Mouse (Mus musculus) liver, adult 2 months (tissue): Measurements from ENCODE around the gene Fgf11. TPM values are rescaled to one million over a fixed set of nuclear protein-coding genes. Genes with fewer than 3 reads are reported as not detected.

Experiments used
- DNase-seq: peaks from one replicate; pipeline ENCODE4 v3.0.0-alpha.2; 2011; ENCODE audit warnings: low read depth, low spot score; ENCODE audit errors: extremely low read depth
- H3K27ac ChIP-seq: fragments of 200-500 bp; replicated peaks from 2 replicates; pipeline ENCODE4 v1.5.1; 2012; ENCODE audit warnings: low read depth, mild to moderate bottlenecking, control low read depth, inconsistent platforms, low read length; ENCODE audit not compliant: insufficient read depth
- H3K27me3 ChIP-seq: fragments of 200-500 bp; 2 replicates; pipeline ENCODE4 v1.6.1; 2012; ENCODE audit warnings: mild to moderate bottlenecking, moderate library complexity, low read length, inconsistent platforms; ENCODE audit not compliant: control insufficient read depth, insufficient read depth
- H3K36me3 ChIP-seq: fragments of 200-500 bp; 2 replicates; pipeline ENCODE4 v1.6.1; 2012; ENCODE audit warnings: low read length, inconsistent platforms; ENCODE audit not compliant: control insufficient read depth, insufficient read depth
- H3K4me1 ChIP-seq: fragments of 200-500 bp; 2 replicates; pipeline ENCODE4 v1.6.1; 2011; ENCODE audit warnings: low read length; ENCODE audit not compliant: control insufficient read depth, insufficient read depth
- H3K4me3 ChIP-seq: fragments of 200-500 bp; 2 replicates; pipeline ENCODE4 v1.5.1; 2011; ENCODE audit warnings: low read depth, mild to moderate bottlenecking, control low read depth, low read length, moderate library complexity; ENCODE audit not compliant: insufficient read depth
- H3K79me2 ChIP-seq: fragments of 200-500 bp; 2 replicates; pipeline ENCODE4 v1.6.1; 2012; ENCODE audit warnings: inconsistent platforms, mild to moderate bottlenecking, low read length, moderate library complexity; ENCODE audit not compliant: control insufficient read depth, insufficient read depth
- H3K9ac ChIP-seq: fragments of 200-500 bp; 2 replicates; pipeline ENCODE4 v1.6.1; 2012; ENCODE audit warnings: low read depth, mild to moderate bottlenecking, control low read depth, inconsistent platforms, low read length
- CTCF ChIP-seq: fragments of 200-500 bp; IDR thresholded peaks from 2 replicates; pipeline ENCODE4 v1.5.1; 2011; ENCODE audit warnings: low read depth, low read length, control low read depth
- POLR2A ChIP-seq: fragments of 200-500 bp; IDR thresholded peaks from 2 replicates; pipeline ENCODE4 v1.6.1; 2011; ENCODE audit warnings: low read length, control low read depth; ENCODE audit not compliant: insufficient read depth; ENCODE audit errors: extremely low read depth
- WGBS: fragments of 180-500 bp; shearing (Covaris S2); methylation state at CpG from one replicate; pipeline ENCODE4 v1.1.7; 2018; 5-methylcytosine and 5-hydroxymethylcytosine counted together
- polyA plus RNA-seq: library from polyadenylated mRNA; depleted of rRNA; stranded (reverse); fragments of >200 nt; gene quantifications from 2 replicates; pipeline ENCODE4 v1.2.3, GENCODE M21; 2012
- total RNA-seq: library from RNA; depleted of rRNA; stranded (reverse); fragments of >200 nt; gene quantifications from 2 replicates; pipeline ENCODE4 v1.2.3, GENCODE M21; 2014

The Fgf11 gene
- total and polyA plus RNA-seq, 2 experiments, result 0.18 to 0.33 TPM

GRCm38 (mm10) chr11:69828832-69829231 is 27.2 kb upstream of the Fgf11 start:
- no peaks in the 10 kb centered on the region for H3K4me1 ChIP-seq
- TF ChIP-seq POLR2A, result no peak
- TF ChIP-seq CTCF, result no peak
- 0 out of 2 replicates have a peak, but pooled peaks cover 4% of the 10 kb centered on the region for H3K27me3 ChIP-seq
- no peak overlapping the region for H3K27ac ChIP-seq
- no peak for DNase-seq
- 89% methylated on average over 5 of the region's 5 CpGs for WGBS
- H3K9ac ChIP-seq, result no peak overlapping the region
- H3K4me3 ChIP-seq, result no peak overlapping the region
- no peaks in the 10 kb centered on the region for H3K79me2 ChIP-seq
- H3K36me3 ChIP-seq, result no peaks in the 10 kb centered on the region

- Histone ChIP-seq H3K9ac (no peak overlapping the region), H3K79me2 (no peaks in the 10 kb centered on the region), H3K27ac (no peak overlapping the region), H3K27me3 (0 out of 2 replicates have a peak, but pooled peaks cover 2% of the 10 kb centered on the region), H3K36me3 (no peaks in the 10 kb centered on the region), H3K4me1 (no peaks in the 10 kb centered on the region), H3K4me3 (no peak overlapping the region)
- 79% methylated on average over 2 of the region's 2 CpGs for WGBS
- DNase-seq, result no peak
- TF ChIP-seq CTCF (no peak), POLR2A (no peak)
Observed at GRCm38 (mm10) chr11:69823456-69823855, 21.8 kb upstream of the Fgf11 start.

- H3K9ac ChIP-seq, result no peak within 1 kb of the TSS
- H3K4me1 ChIP-seq, result no peaks in the 10 kb centered on the region
- 0 out of 2 replicates have a peak, but pooled peaks cover 2% of the 10 kb centered on the region for H3K27me3 ChIP-seq
- no peak for TF ChIP-seq CTCF
- DNase-seq, result no peak
- no peak within 1 kb of the TSS for H3K27ac ChIP-seq
- no peak within 1 kb of the TSS for H3K4me3 ChIP-seq
- no peaks in the 10 kb centered on the region for H3K36me3 ChIP-seq
- 94% methylated on average over 3 of the region's 3 CpGs for WGBS
- H3K79me2 ChIP-seq, result no peaks in the 10 kb centered on the region
Observed at GRCm38 (mm10) chr11:69822080-69822479, 20.4 kb upstream of the Fgf11 start, which contains the start of gene Spem1. Gene Spem1 (minus strand): TSS chr11:69822180.

DNA sequence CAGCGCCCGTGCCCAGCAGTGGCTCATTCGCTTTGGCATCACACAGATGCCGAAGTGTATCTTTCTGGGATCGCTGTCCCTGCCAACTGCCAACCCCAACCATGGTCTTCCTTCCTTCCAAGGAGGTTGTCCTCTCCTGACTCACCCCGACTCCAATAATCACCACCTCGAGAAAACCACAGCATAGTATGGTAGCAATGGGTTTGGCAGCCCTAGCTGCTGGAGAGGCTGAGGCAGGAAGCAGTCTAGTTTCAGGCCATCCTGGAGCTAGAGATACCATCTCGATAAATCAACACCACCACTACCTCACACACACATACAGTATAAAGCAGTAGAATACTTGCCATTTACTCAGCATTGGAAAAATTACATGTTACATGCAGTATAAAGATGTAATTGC is 17.2 kb upstream of the Fgf11 start:
- H3K4me1 ChIP-seq, result no peaks in the 10 kb centered on the region
- 89% methylated on average over 8 of the region's 8 CpGs for WGBS
- no peak overlapping the region for H3K4me3 ChIP-seq
- DNase-seq, result no peak
- no peaks in the 10 kb centered on the region for H3K27me3 ChIP-seq
- H3K79me2 ChIP-seq, result no peaks in the 10 kb centered on the region
- H3K27ac ChIP-seq, result no peak overlapping the region
- H3K9ac ChIP-seq, result no peak overlapping the region
- no peak for TF ChIP-seq CTCF
- H3K36me3 ChIP-seq, result no peaks in the 10 kb centered on the region

DNA sequence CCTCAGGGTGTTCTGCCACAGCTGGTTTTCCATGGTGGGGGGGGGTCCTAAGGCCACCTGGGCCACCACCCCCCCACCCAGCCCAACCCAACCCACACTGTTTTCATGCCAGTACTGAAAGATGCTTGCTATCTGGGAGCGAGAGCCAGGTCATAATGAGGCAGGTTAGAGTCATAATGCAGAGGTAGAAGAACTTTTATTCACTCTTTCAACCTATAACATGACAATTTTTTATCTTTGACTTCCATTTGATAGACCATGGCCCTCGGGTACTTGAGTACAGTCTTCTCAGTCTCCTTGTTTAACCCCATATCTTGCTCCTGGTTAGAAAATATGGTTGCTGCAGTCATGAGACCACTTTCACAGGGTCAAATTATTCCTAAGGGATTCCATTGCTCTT is 16.7 kb upstream of the Fgf11 start, which contains the start of gene Spem2:
Gene Spem2, minus strand, starts transcription at position 101 of the 400 bp plus-strand sequence.
- Histone ChIP-seq H3K4me3 (no peak within 1 kb of the TSS), H3K36me3 (no peaks in the 10 kb centered on the region), H3K4me1 (no peaks in the 10 kb centered on the region), H3K27ac (no peak within 1 kb of the TSS), H3K27me3 (no peaks in the 10 kb centered on the region), H3K9ac (no peak within 1 kb of the TSS), H3K79me2 (no peaks in the 10 kb centered on the region)
- TF ChIP-seq POLR2A, result no peak
- WGBS, result 75% methylated on average over 2 of the region's 2 CpGs
- DNase-seq, result no peak

DNA sequence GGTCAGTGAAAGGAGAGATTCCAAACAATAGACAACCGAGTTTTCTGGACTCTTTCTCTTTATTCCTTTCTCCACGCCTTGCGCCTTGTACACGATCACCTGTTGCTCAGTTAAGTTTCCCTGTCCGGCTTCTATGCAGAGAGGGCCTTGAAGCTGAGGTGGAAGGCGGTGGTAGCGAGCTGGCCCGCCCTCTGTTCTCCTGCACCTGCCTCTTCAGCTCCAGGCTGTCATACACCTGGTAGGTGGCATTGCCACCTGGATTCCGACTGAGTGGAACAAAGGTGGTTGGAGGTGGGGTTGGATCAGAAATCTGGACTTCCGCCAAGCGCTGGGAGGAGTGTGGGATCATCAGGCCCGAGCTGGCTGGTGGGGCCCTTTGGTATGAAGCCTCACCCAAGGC is 14.9 kb upstream of the Fgf11 start:
- no peak for DNase-seq
- Histone ChIP-seq H3K4me3 (no peak overlapping the region), H3K36me3 (no peaks in the 10 kb centered on the region), H3K4me1 (no peaks in the 10 kb centered on the region), H3K27me3 (no peaks in the 10 kb centered on the region), H3K9ac (no peak overlapping the region), H3K27ac (no peak overlapping the region), H3K79me2 (no peaks in the 10 kb centered on the region)
- no peak for TF ChIP-seq CTCF
- TF ChIP-seq POLR2A, result no peak
- WGBS, result 95% methylated on average over 12 of the region's 12 CpGs
